Mouse (Mus musculus) megakaryocyte progenitor cell, adult 5-6 weeks (primary cell): ENCODE measurements around the gene Fanca. TPM values are rescaled to one million over a fixed set of nuclear protein-coding genes. Genes with fewer than 3 reads are reported as not detected.

Experiments used
- ATAC-seq: replicated peaks from 2 replicates; pipeline ENCODE4 v1.8.0; 2016; ENCODE audit warnings: mild to moderate bottlenecking, moderate TSS enrichment, inconsistent platforms; ENCODE audit not compliant: poor library complexity
- total RNA-seq, 2 experiments: library from RNA; stranded (forward) in 1 of 2; stranded (reverse) in 1 of 2; fragments of 157-497, 149-512 nt in 1 of 2; fragments of 200-1000 nt in 1 of 2; gene quantifications; 2 replicates each; pipeline versions ENCODE4 v1.2.3 to v1.2.4; 2015 to 2017

The Fanca gene
- total RNA-seq (2015) (38.1 and 41.3 TPM in 2 replicates), total RNA-seq (2017) (32.1 and 34.5 TPM in 2 replicates)

- peak; percentile 98 for ATAC-seq
Measured at GRCm38 (mm10) chr8:123318467-123318911, at the start of gene Fanca. Gene Fanca, minus strand, starts transcription at chr8:123318576.

- ATAC-seq, result peak; percentile 100
Measured at GRCm38 (mm10) chr8:123361082-123361739, 42.8 kb upstream of the Fanca start.

GRCm38 (mm10) chr8:123353216-123353615 is 34.8 kb upstream of the Fanca start:
- ATAC-seq, result no peak

- peak; percentile 91 for ATAC-seq
Measured at GRCm38 (mm10) chr8:123352786-123353185, 34.4 kb upstream of the Fanca start.

GRCm38 (mm10) chr8:123352118-123352517 is 33.7 kb upstream of the Fanca start:
- no peak for ATAC-seq

- no peak for ATAC-seq
Measured at GRCm38 (mm10) chr8:123349073-123349472, 30.7 kb upstream of the Fanca start.

GRCm38 (mm10) chr8:123348237-123348843 is 30.0 kb upstream of the Fanca start:
- no peak for ATAC-seq

GRCm38 (mm10) chr8:123347293-123347692 is 28.9 kb upstream of the Fanca start:
- 0 out of 2 replicates have a peak, but pooled peaks have one; percentile 44 for ATAC-seq

GRCm38 (mm10) chr8:123345856-123346255 is 27.5 kb upstream of the Fanca start:
- ATAC-seq, result no peak

GRCm38 (mm10) chr8:123345135-123345534 is 26.8 kb upstream of the Fanca start:
- ATAC-seq, result no peak

GRCm38 (mm10) chr8:123343422-123343821 is 25.0 kb upstream of the Fanca start:
- ATAC-seq, result no peak

- no peak for ATAC-seq
Measured at GRCm38 (mm10) chr8:123342911-123343310, 24.5 kb upstream of the Fanca start.

- ATAC-seq, result peak; percentile 54
Measured at GRCm38 (mm10) chr8:123342253-123342652, 23.9 kb upstream of the Fanca start.

GRCm38 (mm10) chr8:123341040-123342015 is 23.0 kb upstream of the Fanca start:
- ATAC-seq, result peak; percentile 79

- no peak for ATAC-seq
Measured at GRCm38 (mm10) chr8:123340071-123340470, 21.7 kb upstream of the Fanca start.

GRCm38 (mm10) chr8:123337475-123337874 is 19.1 kb upstream of the Fanca start:
- ATAC-seq, result no peak

- ATAC-seq, result no peak
Measured at GRCm38 (mm10) chr8:123334467-123334866, 16.1 kb upstream of the Fanca start.

GRCm38 (mm10) chr8:123333864-123334263 is 15.5 kb upstream of the Fanca start:
- no peak for ATAC-seq

GRCm38 (mm10) chr8:123333091-123333587 is 14.8 kb upstream of the Fanca start:
- no peak for ATAC-seq

- ATAC-seq, result peak; percentile 67
Measured at GRCm38 (mm10) chr8:123332262-123333090, 14.1 kb upstream of the Fanca start, which contains the start of gene Spire2. Gene Spire2, plus strand, starts transcription at chr8:123332713.
